Mouse (Mus musculus): ENCODE measurements around the gene Ybx3. TPM values are rescaled to one million over a fixed set of nuclear protein-coding genes. Genes with fewer than 3 reads are reported as not detected.

Gene Ybx3
- polyA plus RNA-seq, 1 experiment from 2014 or later, result 71.3 TPM

DNA sequence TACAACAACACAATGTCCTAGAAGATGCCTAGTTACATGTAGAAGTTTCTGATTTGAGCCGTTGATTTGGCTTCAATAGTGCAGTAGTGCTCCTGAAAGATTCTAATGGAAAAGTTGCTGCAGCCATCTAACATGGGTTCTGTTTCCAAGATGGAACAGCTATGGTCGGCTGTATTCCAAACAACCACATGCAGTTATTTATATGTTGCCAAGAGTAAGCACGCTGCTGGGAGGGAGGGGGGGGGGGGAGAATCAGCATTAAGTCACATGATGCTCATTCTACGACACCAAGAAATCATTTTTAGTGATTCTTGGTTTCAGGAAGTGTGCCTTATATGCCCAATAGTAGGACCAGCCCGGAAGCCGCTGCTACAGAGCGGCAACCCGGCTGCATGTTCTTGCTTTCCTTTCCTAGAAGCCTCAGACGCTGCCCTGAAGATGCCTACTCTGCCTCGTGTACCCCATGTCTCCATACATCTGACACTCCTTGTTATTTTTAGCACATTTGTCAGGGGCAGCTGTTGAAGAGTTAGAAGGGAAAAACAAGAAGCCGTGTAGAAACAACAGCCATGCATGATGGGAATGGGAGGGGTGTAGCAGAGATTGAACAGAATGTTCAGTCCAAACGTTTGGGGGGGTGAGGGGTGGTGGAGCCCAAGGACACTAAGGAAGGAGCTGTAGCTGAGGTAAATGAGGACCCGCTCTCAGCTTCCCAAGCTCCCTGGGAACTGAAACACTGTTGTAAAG is 13.5 kb downstream of the Ybx3 start:
- ATAC-seq (ENCODE audit: low FRiP score, low TSS enrichment), result no peak
- peaks cover 67% of the 10 kb centered on the region for H3K36me3 ChIP-seq (ENCODE audit: control insufficient read depth, insufficient read depth, low read length)
- H3K4me3 ChIP-seq (ENCODE audit: low read length), result no peak overlapping the region
- 85% methylated on average over 13 of the region's 13 CpGs for WGBS
- no peaks in the 10 kb centered on the region; the same call in 1 of the 2 replicates for H3K4me1 ChIP-seq (ENCODE audit: control insufficient read depth, insufficient read depth, low read length)
- no peaks in the 10 kb centered on the region for H3K9me3 ChIP-seq (ENCODE audit: control insufficient read depth, low read length)
- H3K27ac ChIP-seq (ENCODE audit: low read depth, low read length), result no peak overlapping the region
- H3K9ac ChIP-seq (ENCODE audit: low read depth, low read length), result no peak overlapping the region
- H3K27me3 ChIP-seq (ENCODE audit: control insufficient read depth, insufficient read depth, low read length), result no peaks in the 10 kb centered on the region
- no peak overlapping the region for H3K4me2 ChIP-seq (replicated peaks; ENCODE audit: low read depth, low read length)

DNA sequence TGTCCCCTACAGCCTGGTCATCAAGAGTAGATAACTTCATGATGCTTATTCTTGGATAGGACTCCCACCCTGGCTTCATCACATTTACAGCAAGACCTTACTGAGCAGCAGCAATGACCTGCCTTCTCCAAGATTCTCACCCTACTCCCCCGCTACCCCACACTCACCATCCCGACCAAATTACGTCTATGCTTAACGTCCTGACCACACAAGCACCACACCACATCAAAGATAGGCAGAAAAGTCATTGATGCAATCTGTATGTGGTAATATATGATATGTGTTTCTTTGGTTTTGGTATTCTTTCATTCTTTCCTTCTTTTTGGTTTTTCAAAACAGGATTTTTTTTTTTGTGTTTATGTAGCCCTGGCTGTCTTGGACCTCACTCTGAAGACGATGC is 15.1 kb downstream of the Ybx3 start:
- Histone ChIP-seq H3K9ac (ENCODE audit: low read depth, low read length) (no peak overlapping the region), H3K4me1 (ENCODE audit: control insufficient read depth, insufficient read depth, low read length) (no peaks in the 10 kb centered on the region; the same call in 1 of the 2 replicates), H3K27ac (ENCODE audit: low read depth, low read length) (no peak overlapping the region), H3K9me3 (ENCODE audit: control insufficient read depth, low read length) (no peaks in the 10 kb centered on the region), H3K27me3 (ENCODE audit: control insufficient read depth, insufficient read depth, low read length) (no peaks in the 10 kb centered on the region), H3K36me3 (ENCODE audit: control insufficient read depth, insufficient read depth, low read length) (peaks cover 66% of the 10 kb centered on the region), H3K4me3 (ENCODE audit: low read length) (no peak overlapping the region), H3K4me2 (replicated peaks; ENCODE audit: low read depth, low read length) (no peak overlapping the region)
- ATAC-seq (ENCODE audit: low FRiP score, low TSS enrichment), result no peak
- WGBS, result 77% methylated on average over 5 of the region's 5 CpGs

DNA sequence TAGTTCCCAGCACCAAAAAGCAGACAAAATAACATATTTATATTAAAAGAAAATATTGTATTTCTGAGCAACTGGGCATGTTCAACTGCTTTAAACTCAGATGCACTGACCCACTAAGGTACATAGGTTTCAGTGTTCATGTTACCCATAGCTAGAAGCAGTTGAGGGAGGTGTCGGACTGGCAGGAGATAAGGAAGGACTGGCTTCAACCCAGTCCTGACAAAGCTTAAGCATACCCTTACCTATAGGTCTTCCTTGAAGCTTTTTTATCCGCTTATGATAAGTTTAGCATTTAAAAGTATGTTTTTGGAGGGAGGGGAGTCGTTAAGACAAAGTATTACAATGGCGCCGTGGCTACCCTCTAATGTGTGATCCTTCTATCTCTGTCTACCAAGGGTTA is 17.5 kb downstream of the Ybx3 start:
- Histone ChIP-seq H3K4me3 (ENCODE audit: low read length) (no peak overlapping the region), H3K27ac (ENCODE audit: low read depth, low read length) (no peak overlapping the region), H3K4me2 (replicated peaks; ENCODE audit: low read depth, low read length) (no peak overlapping the region), H3K36me3 (ENCODE audit: control insufficient read depth, insufficient read depth, low read length) (peaks cover 71% of the 10 kb centered on the region), H3K9me3 (ENCODE audit: control insufficient read depth, low read length) (no peaks in the 10 kb centered on the region), H3K9ac (ENCODE audit: low read depth, low read length) (no peak overlapping the region), H3K4me1 (ENCODE audit: control insufficient read depth, insufficient read depth, low read length) (no peaks in the 10 kb centered on the region; the same call in 1 of the 2 replicates), H3K27me3 (ENCODE audit: control insufficient read depth, insufficient read depth, low read length) (no peaks in the 10 kb centered on the region)
- 92% methylated on average over 5 of the region's 5 CpGs for WGBS
- ATAC-seq (ENCODE audit: low FRiP score, low TSS enrichment), result no peak

DNA sequence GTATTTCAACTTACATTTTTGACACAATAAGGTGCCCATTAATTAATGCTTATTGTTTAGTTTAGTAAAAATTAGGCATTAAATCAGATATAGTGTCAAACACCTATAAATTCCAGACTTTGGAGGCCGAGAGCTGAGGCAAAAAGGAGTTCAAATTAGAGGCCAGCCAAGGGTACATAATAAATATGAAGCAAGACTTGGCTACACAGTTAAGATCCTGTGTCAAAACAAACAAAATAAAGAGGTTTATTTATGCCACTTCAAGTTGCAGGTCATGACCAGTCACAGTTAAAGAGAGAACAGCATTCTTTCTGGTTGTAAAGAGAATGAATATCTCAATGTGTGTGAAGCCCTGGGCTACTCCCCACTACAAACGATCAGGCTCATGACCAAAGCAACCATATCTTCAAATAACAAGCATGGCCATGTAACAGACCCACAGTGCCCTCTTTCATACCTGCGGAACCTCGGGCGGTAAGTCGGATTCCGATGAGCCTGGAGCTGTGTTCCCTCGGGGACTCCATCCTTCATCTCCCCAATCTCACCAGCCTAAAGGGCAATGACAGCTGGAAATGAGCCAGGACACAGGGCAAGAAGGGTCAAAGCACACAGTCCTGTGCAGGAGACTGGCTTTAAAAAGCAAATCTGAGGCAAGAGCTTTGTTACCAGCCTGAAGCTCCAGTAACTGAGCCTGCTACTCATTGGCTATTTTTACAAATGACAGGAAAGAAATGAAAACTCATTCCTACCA is 18.2 kb downstream of the Ybx3 start:
- H3K27ac ChIP-seq (ENCODE audit: low read depth, low read length), result no peak overlapping the region
- no peak overlapping the region for H3K4me3 ChIP-seq (ENCODE audit: low read length)
- H3K9ac ChIP-seq (ENCODE audit: low read depth, low read length), result no peak overlapping the region
- H3K4me2 ChIP-seq (replicated peaks; ENCODE audit: low read depth, low read length), result no peak overlapping the region
- WGBS, result 23% methylated on average over 8 of the region's 8 CpGs
- peaks cover 71% of the 10 kb centered on the region for H3K36me3 ChIP-seq (ENCODE audit: control insufficient read depth, insufficient read depth, low read length)
- H3K27me3 ChIP-seq (ENCODE audit: control insufficient read depth, insufficient read depth, low read length), result no peaks in the 10 kb centered on the region
- no peaks in the 10 kb centered on the region for H3K9me3 ChIP-seq (ENCODE audit: control insufficient read depth, low read length)
- H3K4me1 ChIP-seq (ENCODE audit: control insufficient read depth, insufficient read depth, low read length), result no peaks in the 10 kb centered on the region; the same call in 1 of the 2 replicates
- peak; percentile 41; the same call in 1 of the 2 replicates for ATAC-seq (ENCODE audit: low FRiP score, low TSS enrichment)

DNA sequence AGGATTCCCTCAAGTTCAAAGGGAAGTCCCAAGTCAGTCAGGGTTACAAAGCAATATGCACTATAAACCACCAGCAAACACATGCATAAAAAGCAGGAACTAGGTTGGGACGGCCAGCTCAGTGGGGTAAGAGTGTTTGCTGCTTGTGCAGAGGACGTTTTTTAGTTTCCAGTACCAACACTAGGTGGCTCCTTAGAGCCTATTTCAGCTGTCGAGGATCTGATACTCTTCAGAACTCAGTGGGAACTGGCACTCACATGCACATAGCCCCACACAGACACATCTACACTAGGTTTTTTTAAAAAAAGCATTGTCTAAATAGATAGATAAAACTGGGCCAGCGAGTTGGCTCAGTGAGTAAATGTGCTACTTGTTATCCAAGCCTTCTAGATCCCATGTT is 21.2 kb downstream of the Ybx3 start:
- Histone ChIP-seq H3K27ac (ENCODE audit: low read depth, low read length) (no peak overlapping the region), H3K9ac (ENCODE audit: low read depth, low read length) (no peak overlapping the region), H3K27me3 (ENCODE audit: control insufficient read depth, insufficient read depth, low read length) (no peaks in the 10 kb centered on the region), H3K4me2 (replicated peaks; ENCODE audit: low read depth, low read length) (no peak overlapping the region), H3K9me3 (ENCODE audit: control insufficient read depth, low read length) (no peaks in the 10 kb centered on the region), H3K4me1 (ENCODE audit: control insufficient read depth, insufficient read depth, low read length) (no peaks in the 10 kb centered on the region; the same call in 1 of the 2 replicates), H3K4me3 (ENCODE audit: low read length) (no peak overlapping the region), H3K36me3 (ENCODE audit: control insufficient read depth, insufficient read depth, low read length) (peaks cover 67% of the 10 kb centered on the region)
- ATAC-seq (ENCODE audit: low FRiP score, low TSS enrichment), result 0 out of 2 replicates have a peak, but pooled peaks have one; percentile 13
- WGBS, result 48% methylated on average over 4 of the region's 4 CpGs

DNA sequence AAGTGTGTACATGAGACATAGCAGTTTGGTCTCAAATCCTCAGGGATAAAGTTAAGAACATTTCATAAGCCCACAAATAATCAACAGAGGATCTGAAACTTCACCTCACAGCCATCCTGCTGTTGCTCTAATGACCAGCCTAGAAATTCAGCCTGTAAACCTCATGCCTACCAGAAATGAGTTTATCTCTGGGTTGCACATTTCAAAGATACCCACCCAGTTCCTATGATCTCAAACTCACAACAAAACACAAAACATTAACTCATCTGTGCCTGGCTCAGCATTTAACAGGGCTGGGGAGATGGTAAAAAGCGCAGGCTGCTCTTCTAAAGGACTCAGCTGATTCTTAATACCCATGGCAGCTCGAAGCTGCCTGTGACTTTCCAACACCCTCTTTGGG is 23.9 kb downstream of the Ybx3 start:
- WGBS, result 95% methylated on average over 2 of the region's 2 CpGs
- Histone ChIP-seq H3K36me3 (ENCODE audit: control insufficient read depth, insufficient read depth, low read length) (peaks cover 56% of the 10 kb centered on the region), H3K9ac (ENCODE audit: low read depth, low read length) (no peak overlapping the region), H3K9me3 (ENCODE audit: control insufficient read depth, low read length) (no peaks in the 10 kb centered on the region), H3K27ac (ENCODE audit: low read depth, low read length) (no peak overlapping the region), H3K27me3 (ENCODE audit: control insufficient read depth, insufficient read depth, low read length) (no peaks in the 10 kb centered on the region), H3K4me2 (replicated peaks; ENCODE audit: low read depth, low read length) (no peak overlapping the region), H3K4me1 (ENCODE audit: control insufficient read depth, insufficient read depth, low read length) (no peaks in the 10 kb centered on the region), H3K4me3 (ENCODE audit: low read length) (no peak overlapping the region)
- ATAC-seq (ENCODE audit: low FRiP score, low TSS enrichment), result no peak

DNA sequence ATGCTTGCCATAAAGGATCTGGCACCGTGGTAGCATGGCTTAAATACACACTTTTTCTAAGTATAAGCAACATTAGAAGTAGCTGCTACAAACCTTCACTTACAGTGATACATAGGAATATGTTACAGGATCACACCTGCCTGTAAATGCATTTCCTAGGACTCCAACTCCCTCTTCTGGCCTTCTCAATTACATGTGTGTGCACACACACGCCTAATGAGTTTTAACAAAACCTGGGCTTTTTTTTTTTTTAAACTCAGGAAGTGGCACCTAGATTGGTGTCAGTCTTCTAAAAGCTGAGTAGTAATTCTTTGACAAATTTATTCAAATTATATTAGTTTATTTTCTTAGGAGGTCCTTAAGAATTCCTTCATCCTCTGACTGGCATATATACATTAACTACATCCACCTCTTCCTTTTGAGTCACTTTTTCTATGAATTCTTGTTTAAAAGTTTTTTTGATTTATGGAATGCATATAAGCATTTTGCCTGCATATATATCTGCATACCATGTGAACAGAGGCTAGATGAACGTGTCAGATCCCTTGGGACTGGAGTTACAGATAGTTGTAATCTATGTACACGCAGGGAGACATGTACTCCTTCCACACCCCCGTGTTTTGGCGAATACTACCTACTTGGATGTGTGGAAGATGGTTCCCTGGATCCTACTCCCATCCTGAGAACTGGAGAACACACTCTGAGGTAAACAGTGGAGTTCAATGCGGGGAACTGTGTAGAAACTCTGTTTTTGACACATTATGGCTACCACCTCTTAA is 25.1 kb downstream of the Ybx3 start:
- H3K4me3 ChIP-seq (ENCODE audit: low read length), result no peak overlapping the region
- 0 out of 2 replicates have a peak, but pooled peaks have one; percentile 19 for ATAC-seq (ENCODE audit: low FRiP score, low TSS enrichment)
- H3K27me3 ChIP-seq (ENCODE audit: control insufficient read depth, insufficient read depth, low read length), result no peaks in the 10 kb centered on the region
- peaks cover 44% of the 10 kb centered on the region for H3K36me3 ChIP-seq (ENCODE audit: control insufficient read depth, insufficient read depth, low read length)
- H3K27ac ChIP-seq (ENCODE audit: low read depth, low read length), result no peak overlapping the region
- no peaks in the 10 kb centered on the region for H3K9me3 ChIP-seq (ENCODE audit: control insufficient read depth, low read length)
- no peak overlapping the region for H3K4me2 ChIP-seq (replicated peaks; ENCODE audit: low read depth, low read length)
- no peaks in the 10 kb centered on the region for H3K4me1 ChIP-seq (ENCODE audit: control insufficient read depth, insufficient read depth, low read length)
- WGBS, result 71% methylated on average over 7 of the region's 7 CpGs
- no peak overlapping the region for H3K9ac ChIP-seq (ENCODE audit: low read depth, low read length)

DNA sequence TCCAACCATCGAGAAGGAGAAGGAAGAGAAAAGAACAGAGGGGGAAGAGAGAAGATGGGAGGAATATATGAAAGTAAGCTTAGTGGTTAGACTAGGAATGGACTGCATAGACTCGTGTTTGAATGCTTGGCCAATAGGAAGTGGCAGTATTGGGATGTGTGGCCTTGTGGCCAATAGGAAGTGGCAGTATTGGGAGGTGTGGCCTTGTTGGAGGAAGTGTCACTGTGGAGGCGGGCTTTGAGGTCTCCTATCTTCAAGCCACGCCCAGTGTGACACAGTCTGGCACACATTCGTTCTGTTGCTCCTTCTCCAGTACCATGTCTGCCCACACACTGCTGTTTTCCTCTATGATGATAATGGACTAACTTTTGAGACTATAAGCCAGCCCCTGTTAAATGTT is 27.6 kb downstream of the Ybx3 start:
- H3K9me3 ChIP-seq (ENCODE audit: control insufficient read depth, low read length), result no peaks in the 10 kb centered on the region
- H3K27me3 ChIP-seq (ENCODE audit: control insufficient read depth, insufficient read depth, low read length), result no peaks in the 10 kb centered on the region
- ATAC-seq (ENCODE audit: low FRiP score, low TSS enrichment), result peak; percentile 56; the same call in 1 of the 2 replicates
- H3K4me2 ChIP-seq (replicated peaks; ENCODE audit: low read depth, low read length), result no peak overlapping the region
- peaks cover 22% of the 10 kb centered on the region for H3K36me3 ChIP-seq (ENCODE audit: control insufficient read depth, insufficient read depth, low read length)
- no peaks in the 10 kb centered on the region for H3K4me1 ChIP-seq (ENCODE audit: control insufficient read depth, insufficient read depth, low read length)
- no peak overlapping the region for H3K4me3 ChIP-seq (ENCODE audit: low read length)
- no peak overlapping the region for H3K9ac ChIP-seq (ENCODE audit: low read depth, low read length)
- WGBS, result 79% methylated on average over 5 of the region's 5 CpGs
- no peak overlapping the region for H3K27ac ChIP-seq (ENCODE audit: low read depth, low read length)
